Mouse (Mus musculus) fibroblast of lung, adult 2 months (primary cell): ENCODE results near the gene Olfr514.

Experiments used
- DNase-seq: peaks from one replicate; pipeline ENCODE4 v3.0.0-alpha.2; 2011; ENCODE audit warnings: low read depth

The Olfr514 gene

GRCm38 (mm10) chr7:108825897-108826296, at the start of gene Olfr514:
Gene Olfr514 (minus strand): TSS chr7:108825997.
- no peak for DNase-seq

GRCm38 (mm10) chr7:108872279-108872678, 46.5 kb upstream of the Olfr514 start, which contains the start of gene Olfr517:
Gene Olfr517 (minus strand): TSS chr7:108872379.
- DNase-seq: no peak

GRCm38 (mm10) chr7:108850429-108850828, 24.6 kb upstream of the Olfr514 start, which contains the start of gene Olfr516:
Gene Olfr516 (minus strand): TSS chr7:108850529.
- DNase-seq: no peak

- DNase-seq: peak; percentile 3
Measured at GRCm38 (mm10) chr7:108814593-108815215, 11.1 kb downstream of the Olfr514 start.

- no peak for DNase-seq
Measured at GRCm38 (mm10) chr7:108797205-108797933, 28.4 kb downstream of the Olfr514 start.
